Mouse (Mus musculus) neural tube, embryonic 13.5 days (tissue): ENCODE measurements around the gene Tbx20. TPM values are rescaled to one million over a fixed set of nuclear protein-coding genes. Genes with fewer than 3 reads are reported as not detected.

Source experiments
- ATAC-seq: fragments of 200-750 bp; cut with Nextera tagmentation; 2 replicates; pipeline ENCODE4 v1.8.0; 2017; ENCODE audit warnings: low read depth, mild to moderate bottlenecking, moderate TSS enrichment, moderate library complexity
- H3K27ac ChIP-seq: fragments of 300-500 bp; sonication (generic); replicated peaks from 2 replicates; pipeline ENCODE4 v1.5.1; 2015; ENCODE audit warnings: moderate library complexity, mild to moderate bottlenecking, inconsistent platforms
- H3K27me3 ChIP-seq: fragments of 300-500 bp; sonication (generic); 2 replicates; pipeline ENCODE4 v1.6.1; 2015; ENCODE audit warnings: mild to moderate bottlenecking, inconsistent platforms
- H3K36me3 ChIP-seq: fragments of 300-500 bp; sonication (generic); 2 replicates; pipeline ENCODE4 v1.6.1; 2015; ENCODE audit warnings: mild to moderate bottlenecking, inconsistent platforms
- H3K4me1 ChIP-seq: fragments of 300-500 bp; sonication (generic); replicated peaks from 2 replicates; pipeline ENCODE4 v1.6.1; 2015; ENCODE audit warnings: inconsistent platforms
- H3K4me2 ChIP-seq: fragments of 300-500 bp; sonication (generic); 2 replicates; pipeline ENCODE4 v1.6.1; 2015; ENCODE audit warnings: inconsistent platforms, mild to moderate bottlenecking, moderate library complexity
- H3K4me3 ChIP-seq: fragments of 300-500 bp; sonication (generic); 2 replicates; pipeline ENCODE4 v1.5.1; 2015; ENCODE audit warnings: mild to moderate bottlenecking, inconsistent platforms
- H3K9ac ChIP-seq: fragments of 300-500 bp; sonication (generic); 2 replicates; pipeline ENCODE4 v1.6.1; 2015; ENCODE audit warnings: moderate library complexity, mild to moderate bottlenecking, inconsistent platforms
- H3K9me3 ChIP-seq: fragments of 300-500 bp; sonication (generic); 2 replicates; pipeline ENCODE4 v1.6.1; 2016; ENCODE audit warnings: inconsistent platforms
- WGBS: fragments of 180-500 bp; shearing (Covaris S2); methylation state at CpG from one replicate; pipeline ENCODE4 v1.1.7; 2015; 5-methylcytosine and 5-hydroxymethylcytosine counted together
- polyA plus RNA-seq: library from polyadenylated mRNA; unstranded; fragments of >200 nt; fragmentation: Nextera tagmentation; extraction: Ambion mirVana; gene quantifications from 2 replicates; pipeline ENCODE4 v1.2.1, GENCODE M21; 2015

The Tbx20 gene
- polyA plus RNA-seq, 1 experiment from 2014 or later, result 0.15 TPM

- no peaks in the 10 kb centered on the region for H3K4me1 ChIP-seq
- no peak overlapping the region for H3K27ac ChIP-seq
- no peak for ATAC-seq
- no peaks in the 10 kb centered on the region for H3K36me3 ChIP-seq
- H3K9me3 ChIP-seq, result no peaks in the 10 kb centered on the region
- WGBS, result 27% methylated on average over 4 of the region's 4 CpGs
- H3K4me3 ChIP-seq, result no peak overlapping the region
- H3K9ac ChIP-seq, result no peak overlapping the region
- peaks cover 28% of the 10 kb centered on the region for H3K27me3 ChIP-seq
- no peak overlapping the region for H3K4me2 ChIP-seq
Measured at GRCm38 (mm10) chr9:24760461-24760860, 13.6 kb downstream of the Tbx20 start.

DNA sequence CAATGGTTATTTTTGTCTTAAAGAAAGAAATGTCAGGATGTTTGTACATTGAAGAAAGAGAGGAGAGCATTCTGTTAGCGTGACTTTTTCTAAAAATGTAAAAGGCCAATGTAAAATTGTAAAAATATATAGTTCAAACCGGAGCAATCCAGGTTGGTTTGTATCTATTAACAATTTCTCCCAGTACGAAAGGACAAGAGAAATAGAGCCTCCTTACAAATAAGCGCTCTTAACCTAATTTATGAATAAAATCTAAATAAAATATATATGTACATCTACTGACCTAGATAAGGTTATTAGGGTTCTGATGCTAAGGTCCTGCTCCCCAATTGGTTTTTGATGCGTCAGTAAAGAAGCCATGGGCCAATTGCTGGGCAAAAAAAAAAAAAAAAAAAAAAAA, 29.1 kb downstream of the Tbx20 start:
- H3K27ac ChIP-seq, result no peak overlapping the region
- no peaks in the 10 kb centered on the region for H3K4me1 ChIP-seq
- no peak overlapping the region for H3K9ac ChIP-seq
- no peaks in the 10 kb centered on the region for H3K36me3 ChIP-seq
- no peak overlapping the region for H3K4me3 ChIP-seq
- H3K27me3 ChIP-seq, result no peaks in the 10 kb centered on the region
- no peak for ATAC-seq
- H3K4me2 ChIP-seq, result no peak overlapping the region
- no peaks in the 10 kb centered on the region for H3K9me3 ChIP-seq
- WGBS, result 92% methylated on average over 5 of the region's 5 CpGs

DNA sequence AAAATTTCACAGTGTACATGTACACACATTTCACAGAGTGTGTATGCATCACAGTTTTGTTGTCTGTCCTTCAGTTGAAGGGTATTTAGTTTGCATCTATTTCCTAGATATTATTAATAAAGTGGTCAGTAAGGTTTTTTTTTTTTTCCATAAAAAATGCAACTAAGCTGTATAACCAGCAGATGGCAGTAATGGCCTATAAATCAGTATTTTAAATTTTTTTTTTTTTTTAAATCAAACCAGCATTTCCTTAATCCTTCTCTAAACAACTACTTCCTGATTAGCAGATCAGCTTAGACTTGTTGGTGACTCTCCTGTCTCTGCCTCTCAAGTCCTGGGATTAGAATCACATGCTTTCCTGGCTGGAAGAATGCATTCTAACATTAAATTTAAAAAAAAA, 72.9 kb downstream of the Tbx20 start:
- ATAC-seq, result no peak

GRCm38 (mm10) chr9:24696405-24696778, 77.7 kb downstream of the Tbx20 start:
- Histone ChIP-seq H3K4me1 (peaks cover 11% of the 10 kb centered on the region), H3K36me3 (no peaks in the 10 kb centered on the region), H3K27ac (no peak overlapping the region), H3K4me2 (peak overlapping the region; percentile 96), H3K9me3 (peaks cover 7% of the 10 kb centered on the region; the same call in 1 of the 2 replicates), H3K4me3 (peak overlapping the region; percentile 51), H3K27me3 (peaks cover 28% of the 10 kb centered on the region), H3K9ac (peak overlapping the region; percentile 68)
- 16% methylated on average over 9 of the region's 9 CpGs for WGBS
- no peak for ATAC-seq

More for the DNA sequence above, 72.9 kb downstream of the Tbx20 start:
- H3K9me3 ChIP-seq, result peaks cover 7% of the 10 kb centered on the region; the same call in 1 of the 2 replicates
- peaks cover 13% of the 10 kb centered on the region; the same call in 1 of the 2 replicates for H3K27me3 ChIP-seq
- H3K4me2 ChIP-seq, result no peak overlapping the region
- H3K36me3 ChIP-seq, result no peaks in the 10 kb centered on the region
- no peak overlapping the region for H3K9ac ChIP-seq
- peaks cover 2% of the 10 kb centered on the region for H3K4me1 ChIP-seq
- no peak overlapping the region for H3K4me3 ChIP-seq
- no peak overlapping the region for H3K27ac ChIP-seq

- Histone ChIP-seq H3K4me2 (peak within 1 kb of the TSS; percentile 96), H3K27me3 (peaks cover 28% of the 10 kb centered on the region), H3K4me1 (peaks cover 11% of the 10 kb centered on the region), H3K9me3 (peaks cover 7% of the 10 kb centered on the region; the same call in 1 of the 2 replicates), H3K9ac (peak within 1 kb of the TSS; percentile 68), H3K36me3 (no peaks in the 10 kb centered on the region), H3K27ac (no peak within 1 kb of the TSS), H3K4me3 (peak within 1 kb of the TSS; percentile 51)
- peak; percentile 96 for ATAC-seq
- under 1% methylated on average over 45 of the region's 45 CpGs for WGBS
Measured at GRCm38 (mm10) chr9:24695700-24696404, 78.3 kb downstream of the Tbx20 start, which contains the start of gene Dpy19l2. Dpy19l2 (minus strand) TSS chr9:24696293.

Other genes starting within 250 kb of the Tbx20 start
- gene Cypt4, start 149.1 kb downstream of the Tbx20 start, polyA plus RNA-seq, result not detected in 2 replicates
- 0.08 and 0.13 TPM in 2 replicates for gene Dpy19l2, start 78.0 kb downstream of the Tbx20 start, polyA plus RNA-seq